Mouse (Mus musculus) A20 (cell line): Measurements from ENCODE around the gene Ctsl.

Source experiments
- DNase-seq: peaks from one replicate; pipeline ENCODE4 v3.0.0-alpha.2; 2011; ENCODE audit warnings: low read depth, low spot score

The Ctsl gene

GRCm38 (mm10) chr13:64375160-64375559 lies 4.5 kb upstream of the Ctsl start:
- no peak for DNase-seq

DNA sequence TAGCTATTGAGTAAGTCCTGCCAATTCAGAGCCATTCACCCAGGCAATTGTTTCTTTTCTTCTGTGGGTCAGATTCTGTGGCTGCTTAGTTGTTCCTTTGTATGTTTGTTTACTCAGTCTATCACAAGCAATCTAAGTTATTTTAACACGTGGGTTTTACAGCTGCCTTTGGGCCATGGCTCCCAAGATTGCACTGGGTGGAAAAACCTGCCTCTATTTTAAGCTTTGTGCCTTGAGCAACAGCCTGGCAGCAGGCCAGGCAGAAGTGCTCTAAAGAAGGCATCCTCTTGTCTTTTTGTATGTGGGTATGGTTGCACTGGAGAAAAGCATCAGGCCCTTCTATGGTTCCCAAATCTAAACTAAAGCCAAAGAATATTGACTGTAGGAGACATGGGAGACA lies 3.0 kb upstream of the Ctsl start:
- no peak for DNase-seq

DNA sequence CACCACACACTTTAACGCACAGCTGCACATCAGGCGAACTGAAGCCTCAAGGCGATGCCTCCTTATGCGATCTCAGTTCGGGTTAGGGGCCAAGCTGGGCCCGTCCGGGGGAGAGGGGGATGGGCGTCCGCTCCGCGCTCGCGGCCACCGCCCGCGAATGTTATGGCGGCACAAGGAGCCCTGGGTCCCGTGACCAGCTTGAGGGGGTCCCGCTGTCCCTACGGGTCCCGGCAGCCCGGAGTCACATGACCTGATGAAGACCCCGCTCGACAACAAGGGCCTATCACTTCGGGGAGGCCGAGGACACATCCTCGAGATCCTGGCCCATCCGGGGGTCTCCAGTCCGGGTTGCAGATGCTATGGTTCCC lies 901 bp downstream of the Ctsl start:
- no peak for DNase-seq

DNA sequence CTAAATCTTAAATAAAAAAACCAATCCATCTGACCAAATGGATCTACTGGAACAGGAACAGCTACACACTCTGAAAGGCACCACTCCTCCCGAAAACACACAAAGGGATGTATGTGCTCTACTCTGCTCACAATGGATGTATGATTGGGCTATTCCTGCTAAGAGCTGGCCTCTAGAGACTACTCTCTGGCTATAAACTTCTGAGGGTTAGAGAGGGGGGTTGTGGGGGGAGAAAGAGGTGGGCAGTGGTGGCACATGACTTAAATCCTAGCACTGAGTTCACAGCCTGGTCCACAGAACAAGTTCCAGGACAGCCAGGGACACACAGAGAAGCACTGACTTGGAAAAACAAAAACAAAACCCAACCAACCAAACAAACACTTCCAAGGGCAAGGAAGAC lies 2.1 kb downstream of the Ctsl start:
- no peak for DNase-seq

- DNase-seq = no peak
These were observed 3.1 kb downstream of the Ctsl start for GRCm38 (mm10) chr13:64367615-64368014.

GRCm38 (mm10) chr13:64365326-64365725 lies 5.4 kb downstream of the Ctsl start:
- DNase-seq = no peak

- peak; percentile 55 for DNase-seq
These were observed 6.4 kb downstream of the Ctsl start for GRCm38 (mm10) chr13:64364258-64364657.

- DNase-seq = no peak
These were observed 8.6 kb downstream of the Ctsl start for GRCm38 (mm10) chr13:64362139-64362538.

DNA sequence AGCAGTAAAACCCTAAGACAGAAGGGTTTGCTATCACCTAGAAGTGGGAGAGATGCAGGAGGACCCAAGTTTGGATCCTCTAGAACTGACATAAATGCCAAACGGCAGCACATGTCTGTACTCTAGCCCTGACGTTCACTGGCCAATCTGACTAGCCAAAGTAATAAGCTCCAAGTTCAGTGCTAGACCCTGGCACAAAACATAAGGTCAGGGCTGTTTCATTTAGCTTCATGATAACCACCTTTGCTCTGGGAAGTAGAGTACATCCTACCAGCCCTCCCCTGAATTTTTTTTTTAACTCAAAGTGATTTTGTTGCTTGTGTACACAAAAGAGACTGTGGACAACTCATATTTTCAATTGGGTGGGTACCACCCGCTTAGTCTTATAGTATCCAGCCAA lies 9.7 kb downstream of the Ctsl start:
- no peak for DNase-seq

DNA sequence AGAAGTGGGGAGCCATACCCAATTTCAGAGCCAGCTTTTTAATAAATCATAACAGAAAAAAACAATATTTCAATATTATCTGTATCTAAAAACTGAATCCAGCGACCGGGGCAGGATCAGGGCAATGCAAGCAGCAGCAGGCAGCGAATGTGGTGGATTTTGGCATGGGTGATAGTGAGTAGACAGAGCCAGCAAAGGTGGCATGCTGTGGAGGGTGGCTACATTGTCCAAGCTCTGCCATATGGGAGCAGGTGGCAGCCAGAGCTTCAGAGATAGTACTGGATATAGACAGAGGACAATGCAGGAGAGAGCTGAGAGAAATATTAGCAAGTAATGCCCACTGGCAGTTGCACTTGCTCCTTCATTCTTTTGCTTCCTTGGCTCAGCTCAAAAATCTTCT lies 11.0 kb downstream of the Ctsl start:
- DNase-seq = no peak

- DNase-seq = no peak
These were observed 12.2 kb downstream of the Ctsl start for GRCm38 (mm10) chr13:64358476-64358875.

GRCm38 (mm10) chr13:64357389-64357788 lies 13.3 kb downstream of the Ctsl start:
- no peak for DNase-seq

DNA sequence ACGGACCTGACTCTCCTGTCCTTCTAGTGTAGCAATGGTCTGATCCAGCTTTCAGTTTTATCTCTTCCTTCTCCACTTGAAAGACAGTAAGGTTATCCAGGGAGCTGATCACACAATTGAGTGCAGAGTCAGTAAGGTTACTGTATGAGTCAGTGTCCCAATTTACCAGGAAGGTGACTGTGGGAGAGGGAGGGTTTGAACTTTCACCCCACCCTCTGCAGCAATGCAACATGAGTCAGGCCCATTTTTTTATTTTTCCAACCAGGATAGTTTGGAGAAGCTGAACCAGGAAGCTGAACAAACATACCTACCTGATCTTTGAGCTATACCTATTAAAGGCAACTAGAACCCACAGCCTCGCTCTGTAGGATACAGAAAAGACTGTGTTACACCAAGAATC lies 21.2 kb downstream of the Ctsl start:
- DNase-seq = no peak

DNA sequence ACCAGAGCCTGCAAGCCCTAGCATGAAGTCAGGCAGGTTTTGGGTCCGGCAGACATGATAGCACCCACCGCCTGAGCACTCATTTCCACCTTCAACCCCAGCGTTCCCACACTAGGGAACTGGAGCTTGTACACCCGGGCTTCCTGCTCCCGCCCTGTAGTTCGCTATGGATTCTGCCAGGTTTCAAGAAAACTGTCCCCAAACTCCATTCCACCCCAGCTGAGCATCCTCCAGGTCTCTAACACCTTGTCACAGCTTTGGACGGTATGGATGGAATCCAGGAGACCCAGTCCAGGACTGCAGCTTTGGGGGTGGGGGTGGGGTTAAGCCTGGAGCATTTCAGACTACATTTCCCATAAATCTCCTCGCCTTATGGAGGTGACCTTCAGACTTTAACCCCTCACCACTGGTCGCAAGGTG lies 26.6 kb downstream of the Ctsl start:
- no peak for DNase-seq

DNA sequence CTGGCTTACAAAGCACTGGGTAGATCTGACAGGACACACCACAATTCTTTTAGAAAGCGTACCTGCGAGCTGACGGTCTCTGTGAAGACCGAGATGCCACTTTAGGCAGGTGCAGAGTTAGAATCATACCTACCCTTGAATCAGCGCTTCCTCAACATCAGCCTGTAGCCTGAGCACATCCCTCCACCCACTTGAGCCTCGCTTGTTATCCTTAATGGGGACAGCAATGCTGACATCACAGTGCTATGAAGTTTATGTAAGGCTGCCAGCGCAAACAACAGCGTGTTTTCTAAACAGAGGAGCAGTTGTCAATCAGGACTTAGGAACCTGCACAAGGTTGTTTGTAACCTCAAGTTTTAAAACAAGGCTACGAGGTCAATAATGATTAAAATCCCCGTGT lies 27.1 kb downstream of the Ctsl start:
- no peak for DNase-seq

DNA sequence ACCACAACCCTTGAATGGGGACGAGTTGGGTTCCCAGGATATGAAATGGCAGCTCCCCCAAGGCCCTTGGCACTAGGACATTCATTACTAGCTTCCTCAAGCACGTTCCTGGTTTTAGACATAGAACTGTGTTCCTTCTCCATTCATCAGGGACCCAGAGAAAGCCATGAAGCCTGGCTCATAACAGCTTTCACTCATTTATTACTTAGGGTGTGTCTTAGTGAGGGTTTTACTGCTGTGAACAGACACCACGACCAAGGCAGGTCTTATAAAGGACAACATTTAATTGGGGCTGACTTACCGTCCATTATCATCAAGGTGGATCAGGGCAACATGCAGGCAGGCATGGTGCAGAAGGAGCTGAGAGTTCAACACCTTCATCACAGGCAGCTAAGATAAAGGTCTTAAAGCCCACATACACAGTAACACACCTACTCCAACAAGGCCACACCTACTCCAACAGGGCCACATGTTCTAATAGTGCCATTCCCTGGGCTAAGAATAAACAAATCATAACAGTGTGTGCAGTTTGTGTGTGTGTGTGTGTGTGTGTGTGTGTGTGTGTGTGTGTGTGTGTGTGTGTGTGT lies 35.1 kb downstream of the Ctsl start:
- no peak for DNase-seq

- DNase-seq = no peak
These were observed 37.6 kb downstream of the Ctsl start for GRCm38 (mm10) chr13:64333102-64333501.

- DNase-seq = no peak
These were observed 38.4 kb downstream of the Ctsl start for GRCm38 (mm10) chr13:64332321-64332720.

- DNase-seq = no peak
These were observed 48.0 kb downstream of the Ctsl start for GRCm38 (mm10) chr13:64322561-64323281.

DNA sequence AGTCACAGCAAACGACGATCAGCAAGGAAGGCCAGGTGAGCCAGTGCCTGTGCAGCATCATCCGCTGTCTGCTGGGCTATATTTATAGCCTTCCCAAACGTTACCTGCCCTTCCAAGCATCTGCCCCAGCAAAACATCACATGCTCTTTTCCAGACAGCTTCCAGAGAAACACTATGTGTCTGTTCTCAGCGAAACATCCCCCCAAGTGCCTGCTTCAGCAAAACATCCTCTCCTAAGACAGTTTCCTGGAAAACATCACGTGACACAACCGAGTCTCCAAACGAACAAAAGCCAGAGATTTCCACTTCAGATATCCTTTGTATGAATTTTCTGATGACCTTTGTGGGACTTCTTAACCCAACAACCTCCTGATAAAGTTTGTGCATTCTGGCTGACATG lies 50.4 kb downstream of the Ctsl start:
- no peak for DNase-seq

DNA sequence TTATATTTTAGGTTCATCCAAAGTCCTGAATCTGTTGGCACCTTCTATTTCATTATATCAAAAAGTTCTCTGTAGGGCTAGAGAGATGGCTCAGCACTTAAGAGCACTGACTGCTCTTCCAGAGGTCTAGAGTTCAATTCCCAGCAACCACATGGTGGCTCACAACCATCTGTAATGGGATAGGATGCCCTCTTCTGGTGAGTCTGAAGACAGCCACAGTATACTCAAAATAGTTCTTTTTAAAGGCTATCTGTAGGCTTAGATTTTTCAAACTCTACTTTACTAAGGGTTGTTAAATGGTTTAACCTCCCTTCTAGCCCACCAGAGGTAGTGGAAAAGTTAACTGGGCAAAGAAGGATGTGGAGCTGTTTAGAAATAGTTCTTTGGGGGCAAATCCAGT lies 50.9 kb downstream of the Ctsl start:
- no peak for DNase-seq

DNA sequence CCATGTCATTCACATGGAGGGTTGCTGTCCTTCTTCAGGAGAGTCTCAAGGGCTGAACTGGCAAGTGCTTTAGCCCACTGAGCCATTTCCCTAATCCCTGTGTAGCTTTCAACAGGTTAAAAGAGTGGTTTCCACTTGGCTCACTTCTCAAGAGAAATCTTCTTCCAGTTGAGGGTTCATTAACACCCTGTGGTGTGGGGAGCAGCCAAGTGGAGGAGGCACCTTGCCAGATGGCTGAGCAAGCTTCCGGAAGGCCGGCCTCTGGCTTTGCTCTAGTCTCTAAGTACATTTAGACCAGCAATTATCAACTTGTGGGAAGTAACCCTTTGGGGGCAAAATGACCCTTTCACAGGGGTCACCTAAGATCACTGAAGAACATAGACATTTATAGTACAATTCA lies 52.3 kb downstream of the Ctsl start:
- no peak for DNase-seq

DNA sequence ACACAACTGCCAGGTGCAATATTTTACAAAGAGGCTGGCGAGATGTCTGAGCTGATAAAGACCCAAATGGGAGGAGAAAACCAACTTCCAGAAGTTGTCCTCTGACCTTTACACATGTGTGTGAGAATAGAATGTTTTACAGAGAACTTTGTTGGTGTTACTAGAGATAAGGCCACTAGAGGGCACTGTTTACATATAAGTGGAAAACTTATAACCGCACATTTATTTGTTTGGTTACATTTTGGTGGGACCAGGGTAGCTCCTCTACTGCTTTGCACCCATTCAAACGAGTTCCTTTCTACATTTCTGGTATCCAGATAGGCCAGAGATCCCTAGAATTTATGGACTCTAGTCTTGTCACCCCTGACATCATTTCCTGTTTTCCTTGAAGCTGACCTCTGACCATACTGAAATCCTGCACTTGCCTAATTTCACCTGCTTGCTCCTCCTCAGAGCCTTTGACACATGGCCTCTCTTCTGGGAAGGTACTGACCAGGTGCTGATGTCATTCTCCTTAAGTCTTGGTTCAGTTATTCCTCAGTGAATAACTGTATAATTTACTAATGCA lies 55.1 kb downstream of the Ctsl start:
- DNase-seq = peak; percentile 65
